Mouse (Mus musculus): ENCODE data around the gene Vti1a. TPM values are rescaled to one million over a fixed set of nuclear protein-coding genes. Genes with fewer than 3 reads are reported as not detected.

Vti1a gene
- polyA plus RNA-seq, 1 experiment from 2014 or later = 12.8 TPM

DNA sequence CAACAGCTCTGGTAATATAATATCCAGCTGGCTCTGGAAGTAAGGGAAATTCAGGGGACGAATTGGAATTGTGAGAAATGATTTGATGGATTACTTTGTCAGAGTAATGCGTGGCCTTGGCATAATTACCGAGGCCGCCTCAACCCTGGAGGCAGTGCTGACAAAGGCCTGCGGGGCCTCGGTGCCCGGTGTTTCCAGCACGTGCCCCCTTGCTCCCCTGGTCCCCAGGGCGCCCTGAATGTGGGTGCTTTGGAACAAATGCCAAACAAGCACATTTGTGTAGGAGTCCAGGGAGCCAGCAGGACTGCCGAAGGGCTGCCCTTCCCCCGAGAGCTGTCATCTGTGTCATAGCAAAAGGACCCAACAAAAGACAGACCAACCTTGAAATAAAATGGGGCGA, 281.9 kb downstream of the Vti1a start:
- Histone ChIP-seq H3K9ac (ENCODE audit: low read depth, low read length) (no peak overlapping the region), H3K27me3 (ENCODE audit: control insufficient read depth, insufficient read depth, low read depth, low read length) (no peaks in the 10 kb centered on the region), H3K4me2 (ENCODE audit: low read depth, low read length) (no peak overlapping the region), H3K4me3 (ENCODE audit: low read depth, low read length) (no peak overlapping the region), H3K36me3 (ENCODE audit: control insufficient read depth, insufficient read depth) (no peaks in the 10 kb centered on the region), H3K9me3 (replicated peaks; ENCODE audit: control insufficient read depth, low read length) (no peaks in the 10 kb centered on the region), H3K27ac (ENCODE audit: low read length) (no peak overlapping the region), H3K4me1 (ENCODE audit: control insufficient read depth, low read depth, low read length) (peaks cover 13% of the 10 kb centered on the region)
- no peak for ATAC-seq (ENCODE audit: low read depth)
- WGBS (ENCODE audit: insufficient replicate concordance) = 76% methylated on average over 12 of the region's 12 CpGs

DNA sequence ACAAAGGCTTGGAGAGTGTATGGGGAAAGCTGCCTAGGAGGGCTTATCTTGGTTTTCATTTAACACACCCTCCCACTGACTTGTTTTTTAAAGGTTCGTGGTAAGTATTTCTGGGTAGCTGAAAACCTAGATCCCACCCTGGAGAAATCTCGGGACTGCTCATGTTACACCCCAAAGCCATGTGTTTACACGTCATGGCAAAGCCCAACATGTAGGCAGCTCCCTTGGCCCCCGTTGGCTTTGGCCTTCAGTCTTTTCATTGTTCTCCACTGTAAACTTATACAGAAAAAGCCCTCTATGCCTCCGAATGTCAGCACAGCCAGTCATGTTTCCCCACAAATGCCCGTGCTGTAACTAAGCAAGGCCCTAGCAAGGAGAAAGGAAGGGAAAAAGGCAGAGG, 283.0 kb downstream of the Vti1a start:
- no peak for ATAC-seq (ENCODE audit: low read depth)
- Histone ChIP-seq H3K36me3 (ENCODE audit: control insufficient read depth, insufficient read depth) (no peaks in the 10 kb centered on the region), H3K9ac (ENCODE audit: low read depth, low read length) (no peak overlapping the region), H3K9me3 (replicated peaks; ENCODE audit: control insufficient read depth, low read length) (no peaks in the 10 kb centered on the region), H3K27ac (ENCODE audit: low read length) (no peak overlapping the region), H3K4me2 (ENCODE audit: low read depth, low read length) (no peak overlapping the region), H3K4me1 (ENCODE audit: control insufficient read depth, low read depth, low read length) (peaks cover 13% of the 10 kb centered on the region), H3K4me3 (ENCODE audit: low read depth, low read length) (no peak overlapping the region), H3K27me3 (ENCODE audit: control insufficient read depth, insufficient read depth, low read depth, low read length) (no peaks in the 10 kb centered on the region)
- 53% methylated on average over 6 of the region's 6 CpGs for WGBS (ENCODE audit: insufficient replicate concordance)

DNA sequence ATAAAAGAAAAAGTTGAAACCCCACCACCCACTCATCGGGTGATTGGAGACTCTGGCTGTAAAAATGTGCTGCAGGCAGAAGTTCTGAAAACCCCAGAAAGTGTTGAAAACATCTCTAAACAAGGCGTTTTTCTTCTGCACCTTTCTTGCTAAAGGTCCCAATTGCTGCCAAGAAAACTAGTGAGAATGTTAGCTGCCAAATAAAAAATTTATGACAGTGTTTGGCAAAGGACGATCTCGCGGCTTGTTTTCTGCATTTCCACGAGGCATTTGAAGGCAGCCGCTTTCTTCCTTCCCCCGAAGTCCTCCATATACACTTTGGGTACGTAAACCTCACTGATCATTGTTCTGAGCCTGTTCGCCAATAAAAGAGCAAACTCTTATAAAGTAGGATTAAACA, 291.6 kb downstream of the Vti1a start:
- no peak overlapping the region for H3K27ac ChIP-seq (ENCODE audit: low read length)
- ATAC-seq (ENCODE audit: low read depth) = no peak

DNA sequence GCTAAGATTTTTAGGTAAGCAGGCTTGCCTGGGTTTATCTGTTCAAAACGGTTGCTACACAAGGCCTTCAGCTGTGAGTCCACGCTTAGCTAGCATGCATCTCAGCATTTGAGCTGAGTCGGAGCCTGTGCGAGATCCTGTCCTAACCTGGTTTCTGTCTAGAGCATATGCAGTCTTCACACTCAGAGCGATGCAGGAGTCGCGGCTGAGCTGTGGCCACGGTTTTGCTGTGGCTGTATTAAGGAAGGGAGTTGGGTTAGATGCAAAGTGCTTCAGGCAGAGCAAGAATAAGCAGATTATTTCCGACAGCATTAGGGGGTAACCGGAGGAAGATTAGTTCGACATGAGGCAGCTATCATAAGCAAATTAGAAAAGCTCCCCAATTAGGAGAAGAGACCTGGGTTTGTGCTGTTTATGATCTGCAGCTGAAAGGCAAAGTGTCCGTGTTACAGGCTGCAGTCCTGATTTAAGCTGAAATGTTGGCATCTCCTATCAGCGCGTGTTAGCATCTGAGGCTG, 292.8 kb downstream of the Vti1a start:
- WGBS (ENCODE audit: insufficient replicate concordance) = 77% methylated on average over 14 of the region's 14 CpGs
- no peaks in the 10 kb centered on the region for H3K36me3 ChIP-seq (ENCODE audit: control insufficient read depth, insufficient read depth)

More for the DNA sequence above, 291.6 kb downstream of the Vti1a start:
- Histone ChIP-seq H3K9me3 (replicated peaks; ENCODE audit: control insufficient read depth, low read length) (no peaks in the 10 kb centered on the region), H3K4me1 (ENCODE audit: control insufficient read depth, low read depth, low read length) (no peaks in the 10 kb centered on the region), H3K9ac (ENCODE audit: low read depth, low read length) (no peak overlapping the region), H3K36me3 (ENCODE audit: control insufficient read depth, insufficient read depth) (no peaks in the 10 kb centered on the region), H3K4me2 (ENCODE audit: low read depth, low read length) (no peak overlapping the region), H3K27me3 (ENCODE audit: control insufficient read depth, insufficient read depth, low read depth, low read length) (no peaks in the 10 kb centered on the region), H3K4me3 (ENCODE audit: low read depth, low read length) (no peak overlapping the region)
- WGBS (ENCODE audit: insufficient replicate concordance) = 76% methylated on average over 10 of the region's 10 CpGs

DNA sequence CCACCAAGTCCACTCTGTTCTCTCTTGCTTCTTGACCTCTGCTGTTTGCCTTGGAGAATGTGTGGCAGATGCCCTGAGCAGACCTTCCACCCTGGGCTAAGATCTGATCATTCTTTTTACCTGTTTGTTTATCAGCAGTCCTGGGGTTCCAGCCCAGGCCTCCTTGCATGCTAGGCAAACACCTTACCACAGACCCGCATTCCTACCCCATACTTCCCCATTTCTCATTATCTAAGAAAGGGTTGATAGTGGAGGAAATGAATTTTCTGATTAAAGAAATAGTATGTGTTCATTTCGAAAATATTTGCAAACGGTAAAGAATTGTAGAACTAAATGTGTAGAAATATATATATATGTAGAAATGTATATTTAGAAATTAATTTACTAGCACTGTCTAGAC, 293.7 kb downstream of the Vti1a start:
- no peaks in the 10 kb centered on the region for H3K9me3 ChIP-seq (replicated peaks; ENCODE audit: control insufficient read depth, low read length)
- H3K9ac ChIP-seq (ENCODE audit: low read depth, low read length) = no peak overlapping the region
- no peak overlapping the region for H3K4me3 ChIP-seq (ENCODE audit: low read depth, low read length)
- H3K4me1 ChIP-seq (ENCODE audit: control insufficient read depth, low read depth, low read length) = no peaks in the 10 kb centered on the region
- 40% methylated on average over 3 of the region's 3 CpGs for WGBS (ENCODE audit: insufficient replicate concordance)
- no peaks in the 10 kb centered on the region for H3K27me3 ChIP-seq (ENCODE audit: control insufficient read depth, insufficient read depth, low read depth, low read length)
- H3K27ac ChIP-seq (ENCODE audit: low read length) = no peak overlapping the region
- no peak for ATAC-seq (ENCODE audit: low read depth)
- no peaks in the 10 kb centered on the region for H3K36me3 ChIP-seq (ENCODE audit: control insufficient read depth, insufficient read depth)
- H3K4me2 ChIP-seq (ENCODE audit: low read depth, low read length) = no peak overlapping the region

More for the DNA sequence above, 292.8 kb downstream of the Vti1a start:
- Histone ChIP-seq H3K4me2 (ENCODE audit: low read depth, low read length) (no peak overlapping the region), H3K9ac (ENCODE audit: low read depth, low read length) (no peak overlapping the region), H3K27ac (ENCODE audit: low read length) (no peak overlapping the region), H3K4me3 (ENCODE audit: low read depth, low read length) (no peak overlapping the region), H3K27me3 (ENCODE audit: control insufficient read depth, insufficient read depth, low read depth, low read length) (no peaks in the 10 kb centered on the region), H3K4me1 (ENCODE audit: control insufficient read depth, low read depth, low read length) (no peaks in the 10 kb centered on the region), H3K9me3 (replicated peaks; ENCODE audit: control insufficient read depth, low read length) (no peaks in the 10 kb centered on the region)
- no peak for ATAC-seq (ENCODE audit: low read depth)

DNA sequence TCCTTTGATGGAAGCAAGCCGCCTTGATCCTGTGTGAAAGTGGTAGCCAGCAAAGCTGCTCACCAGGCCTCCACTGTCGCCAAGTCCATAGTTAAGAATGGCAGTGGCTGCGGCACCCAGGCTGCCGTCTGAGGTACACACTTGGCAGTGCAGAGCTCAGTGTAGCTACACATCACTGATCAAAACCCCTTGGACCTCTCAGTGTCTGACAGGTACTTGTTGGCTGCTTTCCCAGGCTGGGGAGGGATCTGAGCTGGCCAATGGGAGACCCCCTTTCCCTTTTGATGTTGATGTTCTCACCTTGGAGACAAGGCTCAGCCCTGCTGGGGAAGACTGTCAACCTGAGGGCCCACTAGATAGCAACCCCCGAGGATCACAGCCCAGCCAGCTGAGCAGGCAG, 299.6 kb downstream of the Vti1a start:
- ATAC-seq (ENCODE audit: low read depth) = no peak
- Histone ChIP-seq H3K36me3 (ENCODE audit: control insufficient read depth, insufficient read depth) (no peaks in the 10 kb centered on the region), H3K9me3 (replicated peaks; ENCODE audit: control insufficient read depth, low read length) (no peaks in the 10 kb centered on the region), H3K4me3 (ENCODE audit: low read depth, low read length) (no peak overlapping the region), H3K4me1 (ENCODE audit: control insufficient read depth, low read depth, low read length) (no peaks in the 10 kb centered on the region), H3K27ac (ENCODE audit: low read length) (no peak overlapping the region), H3K4me2 (ENCODE audit: low read depth, low read length) (no peak overlapping the region), H3K9ac (ENCODE audit: low read depth, low read length) (no peak overlapping the region), H3K27me3 (ENCODE audit: control insufficient read depth, insufficient read depth, low read depth, low read length) (no peaks in the 10 kb centered on the region)
- 64% methylated on average over 5 of the region's 5 CpGs for WGBS (ENCODE audit: insufficient replicate concordance)

DNA sequence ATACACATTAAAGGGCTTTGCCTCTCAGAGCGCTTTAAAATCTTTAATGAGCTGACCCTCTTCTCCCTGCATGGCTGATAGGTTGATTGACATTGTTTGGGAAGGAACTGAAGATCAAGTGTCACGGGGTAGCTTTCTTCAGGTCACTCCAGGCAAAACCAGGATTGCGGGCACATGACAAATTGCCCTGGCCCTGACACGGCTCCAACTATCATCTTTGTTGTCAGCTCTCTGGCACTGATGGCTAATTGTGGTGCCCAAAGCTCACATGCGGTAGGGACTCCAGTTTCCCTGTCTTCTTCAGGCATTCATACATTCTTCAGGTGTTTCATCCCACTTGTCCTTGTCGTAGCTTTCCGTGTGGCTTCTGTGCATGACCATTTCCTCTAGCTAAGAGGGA, 300.2 kb downstream of the Vti1a start:
- H3K4me1 ChIP-seq (ENCODE audit: control insufficient read depth, low read depth, low read length) = no peaks in the 10 kb centered on the region
- no peak for ATAC-seq (ENCODE audit: low read depth)
- no peaks in the 10 kb centered on the region for H3K27me3 ChIP-seq (ENCODE audit: control insufficient read depth, insufficient read depth, low read depth, low read length)
- H3K9me3 ChIP-seq (replicated peaks; ENCODE audit: control insufficient read depth, low read length) = no peaks in the 10 kb centered on the region
- H3K9ac ChIP-seq (ENCODE audit: low read depth, low read length) = no peak overlapping the region
- H3K4me3 ChIP-seq (ENCODE audit: low read depth, low read length) = no peak overlapping the region
- WGBS (ENCODE audit: insufficient replicate concordance) = 79% methylated on average over 7 of the region's 7 CpGs
- no peaks in the 10 kb centered on the region for H3K36me3 ChIP-seq (ENCODE audit: control insufficient read depth, insufficient read depth)
- H3K4me2 ChIP-seq (ENCODE audit: low read depth, low read length) = no peak overlapping the region
- no peak overlapping the region for H3K27ac ChIP-seq (ENCODE audit: low read length)

DNA sequence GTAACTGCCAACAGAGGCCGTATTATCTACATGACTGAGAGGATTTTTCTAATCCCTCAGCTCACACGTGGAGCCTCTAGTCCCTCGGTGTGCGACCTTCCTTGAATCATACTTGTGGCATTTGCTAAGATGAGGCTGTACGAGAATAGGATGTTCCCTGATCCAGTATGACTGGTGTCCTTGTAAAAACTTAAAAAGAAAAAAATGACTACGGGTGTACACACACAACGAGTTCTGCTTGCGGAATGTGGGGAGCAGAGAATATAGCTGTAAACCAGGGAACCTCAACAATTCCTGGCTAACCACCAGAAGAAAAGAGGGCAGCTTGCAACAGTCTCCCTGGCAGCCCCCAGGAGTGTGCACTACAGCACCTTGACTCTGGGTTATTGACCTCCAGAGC, 300.8 kb downstream of the Vti1a start:
- H3K9me3 ChIP-seq (replicated peaks; ENCODE audit: control insufficient read depth, low read length) = no peaks in the 10 kb centered on the region
- no peak overlapping the region for H3K9ac ChIP-seq (ENCODE audit: low read depth, low read length)
- H3K4me2 ChIP-seq (ENCODE audit: low read depth, low read length) = no peak overlapping the region
- H3K27me3 ChIP-seq (ENCODE audit: control insufficient read depth, insufficient read depth, low read depth, low read length) = no peaks in the 10 kb centered on the region
- H3K27ac ChIP-seq (ENCODE audit: low read length) = no peak overlapping the region
- ATAC-seq (ENCODE audit: low read depth) = no peak
- no peak overlapping the region for H3K4me3 ChIP-seq (ENCODE audit: low read depth, low read length)
- WGBS (ENCODE audit: insufficient replicate concordance) = 75% methylated on average over 8 of the region's 8 CpGs
- H3K36me3 ChIP-seq (ENCODE audit: control insufficient read depth, insufficient read depth) = no peaks in the 10 kb centered on the region
- H3K4me1 ChIP-seq (ENCODE audit: control insufficient read depth, low read depth, low read length) = no peaks in the 10 kb centered on the region

DNA sequence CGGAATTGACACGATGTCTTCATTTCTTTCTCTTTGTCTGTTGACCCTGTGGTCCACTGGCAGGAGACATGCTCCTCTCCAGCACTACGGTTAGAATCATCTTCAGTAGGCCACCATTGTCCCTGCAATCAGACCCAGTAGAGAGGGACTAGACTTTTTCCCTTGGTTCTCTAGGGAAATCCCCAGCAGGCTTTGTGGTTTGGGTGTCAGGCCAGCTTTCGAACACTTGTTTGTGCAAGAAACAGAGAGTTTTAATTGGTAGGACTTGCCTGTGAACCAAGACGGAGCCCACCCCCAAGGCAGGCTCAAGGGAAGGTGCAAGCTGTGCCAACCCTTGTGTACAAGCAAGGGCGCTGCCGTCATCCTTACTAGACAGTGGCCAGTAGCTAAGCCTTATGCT, 302.5 kb downstream of the Vti1a start:
- H3K27me3 ChIP-seq (ENCODE audit: control insufficient read depth, insufficient read depth, low read depth, low read length) = no peaks in the 10 kb centered on the region
- no peak overlapping the region for H3K4me2 ChIP-seq (ENCODE audit: low read depth, low read length)
- H3K27ac ChIP-seq (ENCODE audit: low read length) = no peak overlapping the region
- ATAC-seq (ENCODE audit: low read depth) = no peak
- no peak overlapping the region for H3K9ac ChIP-seq (ENCODE audit: low read depth, low read length)
- H3K36me3 ChIP-seq (ENCODE audit: control insufficient read depth, insufficient read depth) = no peaks in the 10 kb centered on the region
- H3K9me3 ChIP-seq (replicated peaks; ENCODE audit: control insufficient read depth, low read length) = no peaks in the 10 kb centered on the region
- H3K4me3 ChIP-seq (ENCODE audit: low read depth, low read length) = no peak overlapping the region
- H3K4me1 ChIP-seq (ENCODE audit: control insufficient read depth, low read depth, low read length) = no peaks in the 10 kb centered on the region
- WGBS (ENCODE audit: insufficient replicate concordance) = 80% methylated on average over 7 of the region's 7 CpGs
